Mouse (Mus musculus): ENCODE data around the gene Prdx5.
A peak's percentile ranks its signal among the peaks of the same experiment; 100 is the strongest.

- TF ChIP-seq CTCF (IDR thresholded peaks at IDR 0.05; ENCODE audit: low read depth, low read length) (peak; percentile 44), POLR2A (IDR thresholded peaks at IDR 0.05; ENCODE audit: insufficient read depth, low read length) (no peak), EP300 (IDR thresholded peaks at IDR 0.05; ENCODE audit: insufficient read depth, low read depth, low read length) (no peak)
These were observed 44.1 kb upstream of the Prdx5 start for GRCm38 (mm10) chr19:6954046-6954445.

Data from ES-Bruce4 (cell line).